Mouse (Mus musculus): Measurements from ENCODE around the gene Shisa5. TPM values are rescaled to one million over a fixed set of nuclear protein-coding genes. Genes with fewer than 3 reads are reported as not detected.

Gene Shisa5
- total RNA-seq, 2 experiments from 2014 or later = 30.9 to 39.2 TPM

Other genes starting within 250 kb of the Shisa5 start
- gene Nckipsd, start 230.2 kb upstream of the Shisa5 start, total RNA-seq (2021) = 1 to 10 TPM; 5.3 to 6.3 TPM
- gene Celsr3, start 212.2 kb upstream of the Shisa5 start, total RNA-seq (2021) = under 1 TPM; 0.14 to 0.54 TPM
- gene Slc26a6, start 185.3 kb upstream of the Shisa5 start, total RNA-seq (2021) = 10 to 100 TPM; 10.8 to 12.9 TPM
- not detected for gene Tmem89, start 123.9 kb upstream of the Shisa5 start, total RNA-seq (2021)
- gene Uqcrc1, start 101.9 kb upstream of the Shisa5 start, total RNA-seq (2021) = 100 to 1,000 TPM; 676 to 836 TPM
- 1 to 10 TPM; 5.4 to 6.9 TPM for gene Col7a1, start 85.0 kb upstream of the Shisa5 start, total RNA-seq (2021)
- gene Ucn2, start 52.6 kb upstream of the Shisa5 start, total RNA-seq (2021) = 1 to 10 TPM in 1 of 2 experiments, under 1 TPM in 1; 0.82 to 1.2 TPM
- gene Pfkfb4, start 46.8 kb upstream of the Shisa5 start, total RNA-seq (2021) = 10 to 100 TPM; 26.9 TPM
- gene Trex1, start 21.2 kb downstream of the Shisa5 start, total RNA-seq (2021) = 10 to 100 TPM; 10.8 to 11.4 TPM
- gene Atrip, start 35.6 kb downstream of the Shisa5 start, total RNA-seq (2021) = 10 to 100 TPM in 1 of 2 experiments, 1 to 10 TPM in 1; 7.6 to 11.6 TPM
- 1 to 10 TPM; 7.1 to 7.6 TPM for gene Ccdc51, start 43.9 kb downstream of the Shisa5 start, total RNA-seq (2021)
- gene Tma7, start 44.0 kb downstream of the Shisa5 start, total RNA-seq (2021) = 100 to 1,000 TPM; 213 to 219 TPM
- 1 to 10 TPM; 3.5 to 6.2 TPM for gene Plxnb1, start 56.8 kb downstream of the Shisa5 start, total RNA-seq (2021)
- gene Fbxw21, start 123.5 kb downstream of the Shisa5 start, total RNA-seq (2021) = not detected
- gene Fbxw13, start 157.4 kb downstream of the Shisa5 start, total RNA-seq (2021) = not detected
- gene Fbxw20, start 196.2 kb downstream of the Shisa5 start, total RNA-seq (2021) = not detected
- gene Fbxw14, start 249.1 kb downstream of the Shisa5 start, total RNA-seq (2021) = not detected

Data from gastrocnemius, postnatal 10 days (tissue).